Mouse (Mus musculus) kidney, adult 8-10 months (tissue): ENCODE data around the gene Rbbp4.

ENCODE experiments used
- DNase-seq, 2 experiments: peaks; one replicate each; pipeline ENCODE4 v3.0.0; 2022

Rbbp4 gene

DNA sequence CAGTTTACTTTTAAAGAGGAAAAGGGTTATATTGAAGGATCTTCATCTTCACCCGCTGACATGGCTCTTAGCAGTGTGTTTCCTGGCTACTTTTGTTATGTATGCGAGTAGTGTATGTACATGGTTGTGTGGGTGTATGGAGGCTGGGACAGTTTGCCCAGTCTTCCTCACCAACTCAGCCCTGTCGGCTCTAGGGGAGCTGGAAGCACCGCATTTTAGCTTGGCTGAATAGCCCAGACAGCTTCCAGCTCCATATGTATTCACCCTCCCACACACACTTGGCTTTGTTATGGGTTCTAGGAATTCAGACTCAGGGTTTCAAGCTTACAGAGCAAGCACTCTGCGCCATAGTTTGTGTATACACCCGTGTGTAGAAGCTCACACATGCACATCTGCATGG is 15.9 kb upstream of the Rbbp4 start:
- DNase-seq: no peak

GRCm38 (mm10) chr4:129350644-129351043 is 15.5 kb upstream of the Rbbp4 start:
- DNase-seq: peak; percentile 41 to 78

- DNase-seq: no peak
Measured at GRCm38 (mm10) chr4:129346481-129347154, 11.4 kb upstream of the Rbbp4 start.

DNA sequence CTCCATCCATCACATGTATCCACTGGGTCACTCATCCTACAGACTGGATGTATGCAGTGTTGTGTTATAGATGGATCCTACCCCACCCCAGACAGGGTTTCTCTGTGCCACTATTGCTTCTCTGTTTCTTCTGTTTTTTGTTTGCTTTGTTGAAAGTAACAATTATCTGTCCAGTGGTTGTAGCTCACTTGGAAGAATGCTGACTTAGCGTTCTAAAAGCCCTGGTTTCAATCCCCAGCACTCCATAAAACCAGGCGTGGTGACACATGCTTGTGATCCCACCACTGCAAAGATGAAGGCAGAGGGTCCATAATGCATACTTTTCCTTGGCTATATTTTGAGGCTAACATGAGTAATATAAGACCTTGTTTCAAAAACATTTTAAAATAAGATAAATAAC is 7.5 kb upstream of the Rbbp4 start:
- DNase-seq: no peak

GRCm38 (mm10) chr4:129341888-129342287 is 6.7 kb upstream of the Rbbp4 start:
- no peak for DNase-seq

- DNase-seq: no peak
Measured at GRCm38 (mm10) chr4:129339743-129340142, 4.6 kb upstream of the Rbbp4 start.

DNA sequence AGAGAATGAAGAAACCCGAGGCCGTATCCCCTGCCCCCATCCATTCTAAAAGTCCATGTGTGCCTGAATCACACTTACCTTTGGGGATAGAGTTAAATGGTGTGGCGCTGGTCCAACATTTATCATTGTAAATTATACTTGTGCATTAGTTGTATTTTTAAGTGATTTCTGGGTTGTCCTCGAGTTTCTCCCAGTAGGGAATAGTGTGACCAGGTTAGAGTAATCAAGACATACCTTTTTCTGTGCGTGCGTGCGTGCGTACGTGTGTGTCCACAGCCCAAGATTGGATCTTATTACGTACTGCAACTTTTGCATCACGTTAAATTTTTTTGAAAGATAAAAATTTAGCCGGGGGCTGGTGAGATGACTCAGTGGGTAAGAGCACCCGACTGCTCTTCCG is 1.1 kb upstream of the Rbbp4 start:
- DNase-seq: no peak

DNA sequence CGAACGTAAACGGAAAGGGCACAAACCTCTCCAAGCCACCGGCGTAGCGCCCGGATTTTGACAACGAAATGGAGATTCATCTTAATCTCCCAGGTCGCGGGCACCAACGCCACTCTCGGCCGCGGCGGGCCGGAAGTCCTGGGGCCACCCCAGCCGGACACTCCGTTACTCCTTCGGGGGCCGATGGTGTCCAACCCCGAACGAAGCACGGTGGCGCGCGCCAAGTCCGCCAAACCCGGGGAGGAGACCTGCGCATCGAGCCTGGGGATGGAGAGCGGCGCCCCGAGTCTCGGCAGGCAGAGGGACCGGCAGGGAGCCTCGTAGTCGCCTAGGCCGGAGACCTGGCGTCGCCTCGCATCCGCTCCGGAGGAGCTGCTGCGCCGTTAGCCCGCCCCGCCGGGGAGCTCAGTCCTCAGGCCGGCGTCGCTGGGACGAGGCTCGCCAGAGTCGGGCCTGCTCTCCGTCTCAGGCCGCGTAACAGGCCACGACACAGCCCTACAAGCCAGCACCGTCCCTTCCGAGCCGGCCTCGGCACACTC is 424 bp downstream of the Rbbp4 start:
- no peak for DNase-seq

GRCm38 (mm10) chr4:129332846-129333245 is 2.3 kb downstream of the Rbbp4 start:
- no peak for DNase-seq

GRCm38 (mm10) chr4:129326191-129326590 is 9.0 kb downstream of the Rbbp4 start:
- DNase-seq: peak; percentile 33 to 69

DNA sequence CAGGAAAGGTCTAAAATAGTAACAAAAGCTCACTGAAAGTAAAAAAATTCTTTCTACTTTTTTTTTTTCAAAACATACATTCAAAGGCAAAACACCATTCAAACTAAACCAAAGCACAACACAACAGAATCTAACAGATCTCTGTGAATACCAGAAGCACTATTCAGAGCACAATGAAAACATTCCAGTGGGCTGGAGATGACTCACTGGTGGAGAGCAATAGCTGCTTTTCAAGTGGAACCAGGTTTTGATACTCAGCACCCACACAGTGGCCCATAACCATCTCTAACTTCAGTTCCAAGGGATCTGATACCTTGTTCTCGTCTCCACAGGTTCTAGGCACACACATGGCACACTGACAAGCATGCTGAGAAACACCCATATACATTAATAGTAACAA is 10.4 kb downstream of the Rbbp4 start:
- no peak for DNase-seq

DNA sequence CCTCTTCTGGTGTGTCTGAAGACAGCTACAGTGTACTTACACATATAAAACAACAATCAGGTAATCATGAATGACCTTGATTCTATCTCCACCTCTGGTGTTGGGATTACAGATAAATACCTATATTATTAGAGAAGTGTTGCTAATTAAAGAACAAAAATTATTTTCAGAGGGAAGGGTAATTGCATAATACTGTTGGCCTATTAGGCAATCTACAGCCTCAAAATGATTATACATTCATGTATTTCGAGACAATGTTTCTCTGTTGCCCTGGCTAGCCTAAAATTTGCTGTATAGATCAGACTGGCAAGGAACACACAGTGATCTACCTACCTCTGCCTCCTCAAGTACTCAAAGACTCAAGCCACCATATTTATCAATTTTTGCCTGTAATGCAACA is 11.7 kb downstream of the Rbbp4 start:
- no peak for DNase-seq

- no peak for DNase-seq
Measured at GRCm38 (mm10) chr4:129322042-129322441, 13.1 kb downstream of the Rbbp4 start.

DNA sequence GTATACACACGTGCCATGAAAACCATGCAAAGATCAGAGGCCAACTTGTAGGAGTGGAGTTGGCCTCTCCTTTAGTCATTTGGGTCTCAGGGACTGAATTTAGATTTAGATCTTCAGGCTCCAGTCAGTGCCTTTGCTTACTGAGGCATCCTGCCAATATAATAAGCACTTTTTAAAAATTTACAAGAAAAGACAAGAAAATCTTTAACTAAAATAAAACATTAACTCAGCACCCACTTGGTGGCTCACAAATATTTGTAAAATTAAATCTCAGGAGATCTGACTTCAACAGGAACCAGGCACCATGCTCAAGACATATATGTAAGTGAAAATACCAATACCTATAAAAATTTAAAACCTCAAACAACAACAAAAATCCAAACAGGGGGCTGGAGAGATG is 14.3 kb downstream of the Rbbp4 start:
- DNase-seq: peak in 1 of 2 experiments; percentile 62

GRCm38 (mm10) chr4:129313886-129314285 is 21.3 kb downstream of the Rbbp4 start:
- DNase-seq: no peak

- no peak for DNase-seq
Measured at GRCm38 (mm10) chr4:129307936-129308335, 27.2 kb downstream of the Rbbp4 start.

- DNase-seq: no peak
Measured at GRCm38 (mm10) chr4:129304306-129304705, 30.9 kb downstream of the Rbbp4 start.

DNA sequence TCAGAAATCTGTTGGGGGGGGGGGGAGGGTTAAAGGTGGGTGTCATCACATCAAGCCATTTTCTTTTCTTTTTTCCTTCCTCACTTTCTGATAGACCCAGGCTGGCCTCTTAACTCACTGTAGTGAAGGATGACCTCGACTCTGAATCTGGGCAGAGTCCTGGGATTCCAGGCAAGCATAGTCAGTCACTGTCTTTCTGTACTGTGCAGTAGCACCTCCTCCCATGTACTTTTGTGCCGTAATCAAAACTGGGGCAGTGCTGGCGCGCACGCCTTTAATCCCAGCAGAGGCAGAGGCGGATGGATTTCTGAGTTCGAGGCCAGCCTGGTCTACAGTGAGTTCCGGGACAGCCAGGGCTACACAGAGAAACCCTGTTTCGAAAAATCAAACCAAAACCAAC is 31.4 kb downstream of the Rbbp4 start:
- DNase-seq: peak in 1 of 2 experiments; percentile 17

DNA sequence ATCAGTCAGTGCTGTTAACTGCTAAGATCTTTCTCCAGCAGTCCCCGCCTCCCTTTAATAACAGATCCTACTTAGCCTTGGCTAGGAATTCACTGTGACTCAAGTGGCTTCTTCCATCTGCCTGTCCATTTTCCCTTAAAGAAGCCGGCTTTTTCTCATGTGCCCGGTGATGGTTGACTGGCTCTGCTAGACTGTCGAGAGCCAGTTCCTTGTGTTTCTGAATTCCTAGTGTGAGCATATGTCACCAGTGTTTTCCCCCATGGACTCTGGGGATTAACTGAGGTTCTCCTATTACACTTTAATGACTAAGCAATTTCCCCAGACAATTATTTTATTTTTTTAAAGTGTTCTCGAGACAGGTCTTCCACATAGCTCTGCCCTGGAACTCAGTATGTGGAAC is 31.8 kb downstream of the Rbbp4 start:
- DNase-seq: no peak

GRCm38 (mm10) chr4:129299121-129299520 is 36.0 kb downstream of the Rbbp4 start:
- no peak for DNase-seq

DNA sequence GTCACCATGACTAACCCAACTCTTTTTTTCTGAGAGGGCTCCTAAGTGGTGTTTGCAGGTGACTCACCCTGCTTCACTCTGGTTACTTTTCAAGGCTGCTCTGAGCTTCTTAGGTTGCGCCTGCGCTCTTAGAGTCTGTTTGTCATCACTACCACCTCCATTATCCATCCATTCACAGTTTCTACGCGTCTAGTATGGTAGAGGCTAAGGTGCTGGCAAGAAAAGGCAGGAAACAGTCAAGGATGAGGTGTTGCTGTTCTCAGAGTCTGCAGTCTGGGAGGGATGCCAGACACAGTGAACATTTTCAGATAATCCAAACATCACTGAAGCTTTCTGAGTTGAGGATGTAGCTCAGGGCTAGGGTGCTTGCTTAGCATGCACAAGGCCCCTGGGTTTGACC is 37.4 kb downstream of the Rbbp4 start:
- DNase-seq: no peak

DNA sequence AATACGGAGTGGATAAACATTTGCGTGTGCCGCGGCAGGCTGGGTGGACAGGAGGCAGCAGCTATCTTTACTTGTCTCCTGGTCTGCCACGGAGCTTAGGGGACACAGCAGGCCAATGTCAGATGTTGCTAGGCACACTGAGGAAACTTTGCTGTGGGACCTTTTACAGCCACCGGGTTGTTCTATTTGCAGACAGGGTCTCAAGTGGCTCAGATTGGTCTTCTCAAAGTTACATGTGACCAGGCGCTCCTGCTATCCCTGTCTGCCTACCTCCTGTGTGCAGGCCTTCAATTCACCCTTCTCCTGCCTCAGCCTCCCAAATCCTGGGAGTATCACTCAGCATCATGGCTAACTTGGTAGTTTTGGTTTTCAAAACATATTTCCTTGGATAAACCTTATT is 39.1 kb downstream of the Rbbp4 start:
- no peak for DNase-seq

- DNase-seq: no peak
Measured at GRCm38 (mm10) chr4:129295188-129295587, 40.0 kb downstream of the Rbbp4 start.

DNA sequence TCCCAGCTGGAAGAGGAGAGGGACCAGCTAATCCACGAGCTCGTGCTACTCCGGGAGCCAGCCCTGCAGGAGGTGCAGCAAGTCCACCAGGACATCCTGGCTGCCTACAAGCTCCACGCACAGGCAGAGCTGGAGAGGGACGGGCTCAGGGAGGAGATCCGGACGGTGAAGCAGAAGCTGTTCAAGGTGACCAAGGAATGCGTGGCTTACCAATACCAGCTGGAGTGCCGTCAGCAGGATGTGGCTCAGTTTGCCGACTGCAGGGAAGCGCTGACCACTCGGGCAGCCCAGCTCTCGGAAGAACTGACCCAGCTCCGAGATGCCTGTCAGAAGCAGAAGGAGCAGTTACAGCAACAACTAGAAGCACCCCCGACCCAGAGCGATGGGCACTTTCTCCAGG is 41.5 kb downstream of the Rbbp4 start:
- no peak for DNase-seq

DNA sequence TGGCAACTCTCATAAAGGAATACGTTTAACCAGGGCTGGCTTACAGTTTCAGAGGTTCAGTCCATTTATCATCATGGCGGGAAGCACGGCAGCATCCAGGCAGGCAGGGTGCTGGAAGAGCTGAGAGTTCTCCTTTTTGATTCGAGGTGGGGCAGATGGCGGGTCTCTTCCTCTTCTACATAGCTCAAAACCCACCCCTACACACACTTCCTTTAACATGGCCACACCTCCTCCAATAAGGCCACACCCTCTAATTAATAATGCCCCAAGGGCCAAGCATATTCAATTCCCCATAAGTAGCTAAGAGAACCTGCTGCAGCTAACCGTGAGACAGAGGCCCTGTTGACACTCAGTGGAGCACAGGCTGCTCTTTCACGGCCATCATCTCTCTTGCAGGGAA is 42.3 kb downstream of the Rbbp4 start:
- no peak for DNase-seq
